Mouse (Mus musculus): ENCODE measurements around the gene Asgr1.

GRCm38 (mm10) chr11:70097396-70097795, 43.5 kb downstream of the Asgr1 start:
- TF ChIP-seq GATA2 (IDR thresholded peaks at IDR 0.05; ENCODE audit: borderline replicate concordance, low read depth, low read length) (no peak), CTCF (IDR thresholded peaks at IDR 0.05; ENCODE audit: low read depth, low read length) (no peak)
